Mouse (Mus musculus): ENCODE results near the gene Casp8.
"Not testable (repeated sequence)": the region's sequence is repeated elsewhere in the genome, so short reads cannot be mapped to it uniquely, and the experiment has no call there.

GRCm38 (mm10) chr1:58890697-58891290, 95.6 kb downstream of the Casp8 start:
- not testable (repeated sequence) for TF ChIP-seq CTCF (IDR thresholded peaks at IDR 0.05; ENCODE audit: low read depth); EP300 (optimal IDR thresholded peaks at IDR 0.05)

Data from stomach, postnatal 0 days (tissue).